Mouse (Mus musculus) gastrocnemius, adult 18-20 months (tissue): ENCODE results near the gene Carns1. TPM values are rescaled to one million over a fixed set of nuclear protein-coding genes. Genes with fewer than 3 reads are reported as not detected.

Source experiments
- microRNA-seq: library from miRNA; unstranded; fragments of <30 nt; microRNA quantifications from one replicate; pipeline ENCODE4 v1.2.0, GENCODE M21; 2021
- total RNA-seq, 2 experiments: library from RNA; stranded (reverse); gene quantifications; 2 replicates each; pipeline ENCODE4 v1.2.3; 2021

The Carns1 gene
- total RNA-seq, 2 experiments from 2014 or later: 21.8 to 30.3 TPM

Small RNA genes within 50 kb of the gene (microRNA-seq; reads per million reads assigned to microRNA genes)
- not detected for gene Gm26115

Other genes with a start within 250 kb of the Carns1 start
- gene Aldh3b1, start 245.7 kb downstream of the Carns1 start, total RNA-seq: under 1 TPM; 0.62 to 0.83 TPM
- gene Unc93b1, start 240.3 kb downstream of the Carns1 start, total RNA-seq: 1 to 10 TPM; 3.2 to 5.8 TPM
- gene Aldh3b3, start 216.8 kb downstream of the Carns1 start, total RNA-seq: not detected
- under 1 TPM; 0.14 to 0.26 TPM for gene Aldh3b2, start 203.2 kb downstream of the Carns1 start, total RNA-seq
- gene Acy3, start 188.9 kb downstream of the Carns1 start, total RNA-seq: 1 to 10 TPM; 1.3 to 2.0 TPM
- not detected for gene Tbx10, start 182.7 kb downstream of the Carns1 start, total RNA-seq
- 10 to 100 TPM; 23.8 to 30.1 TPM for gene Nudt8, start 174.9 kb downstream of the Carns1 start, total RNA-seq
- gene Gm49405, start 174.9 kb downstream of the Carns1 start, total RNA-seq: under 1 TPM; 0.14 to 0.40 TPM
- gene Doc2g, start 172.2 kb downstream of the Carns1 start, total RNA-seq: under 1 TPM; 0.82 to 1.00 TPM
- 100 to 1,000 TPM; 423 to 466 TPM for gene Ndufv1, start 162.7 kb downstream of the Carns1 start, total RNA-seq
- 100 to 1,000 TPM; 480 to 487 TPM for gene Gstp1, start 137.5 kb downstream of the Carns1 start, total RNA-seq
- gene Gstp2, start 129.5 kb downstream of the Carns1 start, total RNA-seq: 100 to 1,000 TPM; 206 to 226 TPM
- not detected for gene Gstp3, start 115.9 kb downstream of the Carns1 start, total RNA-seq
- gene Cabp2, start 93.9 kb downstream of the Carns1 start, total RNA-seq: not detected
- 10 to 100 TPM; 18.7 to 19.9 TPM for gene Cdk2ap2, start 78.3 kb downstream of the Carns1 start, total RNA-seq
- gene Pitpnm1, start 75.5 kb downstream of the Carns1 start, total RNA-seq: 1 to 10 TPM; 2.0 to 3.7 TPM
- 10 to 100 TPM; 82.2 to 84.7 TPM for gene Aip, start 49.6 kb downstream of the Carns1 start, total RNA-seq
- gene Gpr152, start 35.7 kb downstream of the Carns1 start, total RNA-seq: not detected
- not detected for gene Cabp4, start 31.4 kb downstream of the Carns1 start, total RNA-seq
- 10 to 100 TPM; 11.9 to 13.4 TPM for gene Coro1b, start 26.9 kb downstream of the Carns1 start, total RNA-seq
- gene Ptprcap, start 21.9 kb downstream of the Carns1 start, total RNA-seq: not detected
- gene Rps6kb2, start 12.1 kb downstream of the Carns1 start, total RNA-seq: 10 to 100 TPM; 24.8 to 25.9 TPM
- 1 to 10 TPM; 5.5 to 5.9 TPM for gene Tbc1d10c, start 15.8 kb upstream of the Carns1 start, total RNA-seq
- 100 to 1,000 TPM; 200 to 201 TPM for gene Ppp1ca, start 16.6 kb upstream of the Carns1 start, total RNA-seq
- gene Rad9a, start 26.2 kb upstream of the Carns1 start, total RNA-seq: 1 to 10 TPM; 2.6 to 2.8 TPM
- under 1 TPM; 0.34 to 0.47 TPM for gene Clcf1, start 38.8 kb upstream of the Carns1 start, total RNA-seq
- gene AC109138.7, start 38.9 kb upstream of the Carns1 start, total RNA-seq: not detected
- gene Pold4, start 56.4 kb upstream of the Carns1 start, total RNA-seq: 10 to 100 TPM; 16.3 to 17.8 TPM
- 1 to 10 TPM; 2.8 to 3.4 TPM for gene Ssh3, start 93.7 kb upstream of the Carns1 start, total RNA-seq
- gene Ankrd13d, start 107.7 kb upstream of the Carns1 start, total RNA-seq: under 1 TPM; 0.16 to 0.81 TPM
- gene Grk2, start 130.7 kb upstream of the Carns1 start, total RNA-seq: 10 to 100 TPM; 50.7 to 60.8 TPM
- gene Kdm2a, start 222.8 kb upstream of the Carns1 start, total RNA-seq: 10 to 100 TPM; 33.4 to 36.8 TPM